Mouse (Mus musculus) embryonic facial prominence, embryonic 12.5 days (tissue): Measurements from ENCODE around the gene Gm13289. TPM values are rescaled to one million over a fixed set of nuclear protein-coding genes. Genes with fewer than 3 reads are reported as not detected.

Source experiments
- polyA plus RNA-seq: library from polyadenylated mRNA; unstranded; fragments of >200 nt; fragmentation: Nextera tagmentation; extraction: Ambion mirVana; gene quantifications from 2 replicates; pipeline ENCODE4 v1.2.1, GENCODE M21; 2016

Gene Gm13289
- polyA plus RNA-seq, 1 experiment from 2014 or later, result not detected

Other genes with a start within 250 kb of the Gm13289 start
- not detected in 2 replicates for gene Ifna15, start 218.7 kb upstream of the Gm13289 start, polyA plus RNA-seq
- gene Ifna14, start 205.1 kb upstream of the Gm13289 start, polyA plus RNA-seq, result not detected in 2 replicates
- gene Ifna9, start 184.5 kb upstream of the Gm13289 start, polyA plus RNA-seq, result not detected in 2 replicates
- not detected in 2 replicates for gene Ifna12, start 173.5 kb upstream of the Gm13289 start, polyA plus RNA-seq
- not detected in 2 replicates for gene C87499, start 142.5 kb upstream of the Gm13289 start, polyA plus RNA-seq
- not detected in 2 replicates for gene Ifna13, start 132.5 kb upstream of the Gm13289 start, polyA plus RNA-seq
- not detected in 2 replicates for gene Ifna16, start 100.0 kb upstream of the Gm13289 start, polyA plus RNA-seq
- not detected in 2 replicates for gene Ifna2, start 93.0 kb upstream of the Gm13289 start, polyA plus RNA-seq
- gene Ifnab, start 85.6 kb upstream of the Gm13289 start, polyA plus RNA-seq, result not detected in 2 replicates
- gene Gm26566, start 55.1 kb upstream of the Gm13289 start, polyA plus RNA-seq, result 1.5 and 1.8 TPM in 2 replicates
- gene Klhl9, start 54.5 kb upstream of the Gm13289 start, polyA plus RNA-seq, result 130 and 143 TPM in 2 replicates
- not detected in 2 replicates for gene Gm13271, start 22.1 kb upstream of the Gm13289 start, polyA plus RNA-seq
- 0.32 and 0.41 TPM in 2 replicates for gene Gm13283, start 16.8 kb upstream of the Gm13289 start, polyA plus RNA-seq
- gene Gm13290, start 3.1 kb upstream of the Gm13289 start, polyA plus RNA-seq, result 0.37 TPM in 1 of 2 replicates, not detected in the other
- gene Gm13272, start 2.9 kb downstream of the Gm13289 start, polyA plus RNA-seq, result not detected in 2 replicates
- gene Ifnz, start 5.2 kb downstream of the Gm13289 start, polyA plus RNA-seq, result 0.20 and 0.32 TPM in 2 replicates
- gene Gm13276, start 8.8 kb downstream of the Gm13289 start, polyA plus RNA-seq, result not detected in 2 replicates
- not detected in 2 replicates for gene Gm13277, start 11.7 kb downstream of the Gm13289 start, polyA plus RNA-seq
- gene Gm13278, start 14.6 kb downstream of the Gm13289 start, polyA plus RNA-seq, result not detected in 2 replicates
- gene Gm13275, start 17.6 kb downstream of the Gm13289 start, polyA plus RNA-seq, result not detected in 2 replicates
- gene Gm13279, start 20.5 kb downstream of the Gm13289 start, polyA plus RNA-seq, result not detected in 2 replicates
- 1.0 and 1.5 TPM in 2 replicates for gene Gm13285, start 22.7 kb downstream of the Gm13289 start, polyA plus RNA-seq
- gene Gm13287, start 26.3 kb downstream of the Gm13289 start, polyA plus RNA-seq, result not detected in 2 replicates
- 0.15 TPM in 1 of 2 replicates, not detected in the other for gene Gm13288, start 28.6 kb downstream of the Gm13289 start, polyA plus RNA-seq
- gene Ifna7, start 39.3 kb downstream of the Gm13289 start, polyA plus RNA-seq, result not detected in 2 replicates
- gene Ifna11, start 43.0 kb downstream of the Gm13289 start, polyA plus RNA-seq, result not detected in 2 replicates
- gene Ifna6, start 50.5 kb downstream of the Gm13289 start, polyA plus RNA-seq, result not detected in 2 replicates
- not detected in 2 replicates for gene Ifna5, start 58.6 kb downstream of the Gm13289 start, polyA plus RNA-seq
- gene Ifna4, start 64.9 kb downstream of the Gm13289 start, polyA plus RNA-seq, result not detected in 2 replicates
- not detected in 2 replicates for gene Ifna1, start 73.2 kb downstream of the Gm13289 start, polyA plus RNA-seq
- not detected in 2 replicates for gene Ifne, start 103.3 kb downstream of the Gm13289 start, polyA plus RNA-seq